Mouse (Mus musculus) hindbrain, embryonic 11.5 days (tissue): ENCODE data around the gene Dph3. TPM values are rescaled to one million over a fixed set of nuclear protein-coding genes. Genes with fewer than 3 reads are reported as not detected.
A peak's percentile ranks its signal among the peaks of the same experiment; 100 is the strongest.
"Not testable (repeated sequence)": the region's sequence is repeated elsewhere in the genome, so short reads cannot be mapped to it uniquely, and the experiment has no call there.

Source experiments
- ATAC-seq: fragments of 200-750 bp; cut with Nextera tagmentation; 2 replicates; pipeline ENCODE4 v1.8.0; 2017; ENCODE audit warnings: mild to moderate bottlenecking, moderate TSS enrichment, moderate library complexity; ENCODE audit not compliant: low FRiP score
- DNase-seq: peaks from one replicate; pipeline ENCODE4 v3.0.0-alpha.2; 2015; ENCODE audit warnings: low spot score
- H3K27ac ChIP-seq: fragments of 300-500 bp; sonication (generic); 2 replicates; pipeline ENCODE4 v1.5.1; 2014; ENCODE audit warnings: mild to moderate bottlenecking, low read depth, low read length
- H3K27me3 ChIP-seq: fragments of 300-500 bp; sonication (generic); 2 replicates; pipeline ENCODE4 v1.6.1; 2014; ENCODE audit warnings: mild to moderate bottlenecking, low read length, moderate library complexity, mixed read lengths; ENCODE audit not compliant: control insufficient read depth, insufficient read depth
- H3K36me3 ChIP-seq: fragments of 300-500 bp; sonication (generic); 2 replicates; pipeline ENCODE4 v1.6.1; 2014; ENCODE audit warnings: mild to moderate bottlenecking, low read length, moderate library complexity, mixed read lengths; ENCODE audit not compliant: control insufficient read depth, insufficient read depth
- H3K4me1 ChIP-seq: fragments of 300-500 bp; sonication (generic); replicated peaks from 2 replicates; pipeline ENCODE4 v1.6.1; 2014; ENCODE audit warnings: low read length, mixed read lengths; ENCODE audit not compliant: control insufficient read depth, insufficient read depth
- H3K4me2 ChIP-seq: fragments of 300-500 bp; sonication (generic); replicated peaks from 2 replicates; pipeline ENCODE4 v1.6.1; 2014; ENCODE audit warnings: mild to moderate bottlenecking, low read depth, low read length
- H3K4me3 ChIP-seq: fragments of 300-500 bp; sonication (generic); 2 replicates; pipeline ENCODE4 v1.5.1; 2014; ENCODE audit warnings: low read depth, low read length
- H3K9ac ChIP-seq: fragments of 300-500 bp; sonication (generic); 2 replicates; pipeline ENCODE4 v1.6.1; 2014; ENCODE audit warnings: low read depth, low read length
- H3K9me3 ChIP-seq: fragments of 300-500 bp; sonication (generic); 2 replicates; pipeline ENCODE4 v1.6.1; 2016; ENCODE audit warnings: low read length; ENCODE audit not compliant: control insufficient read depth
- WGBS: fragments of 180-500 bp; shearing (Covaris S2); extraction: QIAGEN DNeasy Blood & Tissue Kit; methylation state at CpG from one replicate; pipeline ENCODE4 v1.1.7; 2014; 5-methylcytosine and 5-hydroxymethylcytosine counted together
- polyA plus RNA-seq: library from polyadenylated mRNA; unstranded; fragments of >200 nt; fragmentation: Nextera tagmentation; extraction: Ambion mirVana; gene quantifications from 2 replicates; pipeline ENCODE4 v1.2.1, GENCODE M21; 2014

The Dph3 gene
- polyA plus RNA-seq, 1 experiment from 2014 or later: 83.3 TPM

DNA sequence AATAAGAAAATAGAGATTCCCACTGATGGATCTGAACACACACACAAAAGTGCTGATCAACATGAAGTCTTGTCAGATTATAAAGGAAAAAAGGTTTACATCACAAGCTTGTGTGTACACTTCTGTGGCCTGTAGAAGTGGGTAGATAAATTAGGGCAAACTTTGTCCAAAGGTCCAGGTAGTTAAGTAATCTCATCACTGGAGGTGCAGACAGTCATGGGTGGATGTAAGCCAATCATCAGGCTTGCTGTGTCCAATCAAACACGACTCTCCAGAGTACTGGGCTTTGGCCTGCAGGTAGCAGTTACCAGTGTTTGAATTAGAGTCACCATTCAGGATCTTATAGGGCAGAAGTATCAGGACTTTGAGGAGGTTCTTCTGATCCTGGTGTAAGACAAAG lies 7.5 kb upstream of the Dph3 start:
- H3K4me3 ChIP-seq: no peak overlapping the region
- H3K4me2 ChIP-seq: no peak overlapping the region
- H3K36me3 ChIP-seq: 0 out of 2 replicates have a peak, but pooled peaks cover 3% of the 10 kb centered on the region
- WGBS: 68% methylated on average over 1 of the region's 1 CpGs
- ATAC-seq: no peak
- DNase-seq: no peak
- H3K27ac ChIP-seq: no peak overlapping the region
- no peaks in the 10 kb centered on the region for H3K4me1 ChIP-seq
- H3K9me3 ChIP-seq: no peaks in the 10 kb centered on the region
- no peak overlapping the region for H3K9ac ChIP-seq
- no peaks in the 10 kb centered on the region for H3K27me3 ChIP-seq

DNA sequence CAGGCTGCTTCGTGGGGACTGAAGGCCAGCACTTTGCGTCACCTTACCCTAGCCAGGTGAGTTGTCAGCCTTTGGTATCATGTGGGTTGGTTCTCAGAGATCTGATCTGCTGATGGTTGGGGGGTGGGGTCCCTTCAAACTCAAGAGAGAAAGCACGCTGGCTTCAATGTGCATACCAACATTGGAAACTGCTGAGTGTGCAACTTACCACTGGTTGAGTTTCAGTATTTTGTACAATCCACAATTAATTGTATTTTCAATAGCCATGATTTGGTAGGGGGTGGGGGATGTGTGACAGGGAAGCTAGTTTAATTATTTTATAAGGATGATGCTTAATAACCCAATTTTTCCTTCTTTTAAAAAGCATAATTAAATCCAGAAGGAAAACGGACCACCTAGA lies 6.2 kb upstream of the Dph3 start:
- Histone ChIP-seq H3K9ac (no peak overlapping the region), H3K4me1 (no peaks in the 10 kb centered on the region), H3K9me3 (no peaks in the 10 kb centered on the region), H3K36me3 (0 out of 2 replicates have a peak, but pooled peaks cover 3% of the 10 kb centered on the region), H3K4me2 (no peak overlapping the region), H3K4me3 (no peak overlapping the region), H3K27ac (no peak overlapping the region), H3K27me3 (no peaks in the 10 kb centered on the region)
- WGBS: 83% methylated on average over 4 of the region's 4 CpGs
- ATAC-seq: no peak
- no peak for DNase-seq

DNA sequence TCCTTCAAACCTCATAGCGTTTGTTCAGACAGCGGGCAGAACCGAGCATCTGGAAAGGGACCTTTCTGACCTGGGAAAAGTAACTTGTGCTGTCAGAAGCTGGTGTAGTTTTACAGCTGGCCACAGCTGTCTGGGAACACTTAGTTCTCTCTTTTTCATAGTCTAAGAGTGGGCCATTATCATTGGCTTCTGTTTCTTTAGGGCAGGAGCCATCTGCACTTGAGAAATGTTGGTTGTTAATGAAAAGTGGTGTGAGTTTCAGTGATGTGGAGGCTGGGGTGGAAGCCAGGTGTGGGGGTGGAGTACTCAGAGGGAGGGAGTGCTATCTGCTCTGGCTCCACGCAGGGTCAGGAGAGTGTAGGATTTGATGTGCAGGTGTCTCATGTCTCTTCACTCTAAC lies 5.6 kb upstream of the Dph3 start:
- no peak for ATAC-seq
- 0 out of 2 replicates have a peak, but pooled peaks cover 3% of the 10 kb centered on the region for H3K36me3 ChIP-seq
- H3K4me1 ChIP-seq: peaks cover 3% of the 10 kb centered on the region; the same call in 1 of the 2 replicates
- no peak overlapping the region for H3K9ac ChIP-seq
- peak; percentile 24 for DNase-seq
- 64% methylated on average over 4 of the region's 4 CpGs for whole genome bisulfite sequencing
- H3K27me3 ChIP-seq: no peaks in the 10 kb centered on the region
- H3K4me3 ChIP-seq: no peak overlapping the region
- no peak overlapping the region for H3K27ac ChIP-seq
- H3K4me2 ChIP-seq: no peak overlapping the region
- H3K9me3 ChIP-seq: no peaks in the 10 kb centered on the region

DNA sequence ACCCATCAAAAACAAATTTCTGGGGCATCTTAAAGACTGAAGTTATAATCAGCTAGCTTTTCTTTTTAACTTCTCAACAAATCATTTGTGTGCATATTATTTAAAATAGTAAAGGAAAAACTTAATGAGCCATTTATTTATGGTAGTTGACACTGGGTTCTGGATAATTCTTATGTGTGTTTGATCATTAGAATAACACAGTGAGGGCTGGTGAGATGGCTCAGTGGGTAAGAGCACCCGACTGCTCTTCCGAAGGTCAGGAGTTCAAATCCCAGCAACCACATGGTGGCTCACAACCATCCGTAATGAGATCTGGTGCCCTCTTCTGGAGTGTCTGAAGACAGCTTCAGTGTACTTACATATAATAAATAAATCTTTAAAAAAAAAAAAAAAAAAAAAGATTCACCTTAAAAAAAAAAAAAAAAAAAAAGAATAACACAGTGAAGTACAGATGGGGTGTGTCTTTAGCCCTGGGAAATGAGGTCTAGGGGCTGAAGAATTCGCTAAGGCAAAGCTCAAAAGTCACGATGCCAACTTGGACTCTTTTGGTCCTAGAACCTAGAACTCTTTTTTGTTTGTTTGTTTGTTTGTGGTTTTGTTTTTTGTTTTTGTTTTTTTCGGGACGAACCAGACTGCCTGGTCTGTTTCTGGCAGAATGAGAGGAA lies 2.2 kb upstream of the Dph3 start:
- H3K27ac ChIP-seq, H3K36me3 ChIP-seq, H3K4me1 ChIP-seq, H3K27me3 ChIP-seq, H3K9me3 ChIP-seq, H3K9ac ChIP-seq, H3K4me3 ChIP-seq, DNase-seq, ATAC-seq, H3K4me2 ChIP-seq: not testable (repeated sequence)
- WGBS: 92% methylated on average over 7 of the region's 7 CpGs

DNA sequence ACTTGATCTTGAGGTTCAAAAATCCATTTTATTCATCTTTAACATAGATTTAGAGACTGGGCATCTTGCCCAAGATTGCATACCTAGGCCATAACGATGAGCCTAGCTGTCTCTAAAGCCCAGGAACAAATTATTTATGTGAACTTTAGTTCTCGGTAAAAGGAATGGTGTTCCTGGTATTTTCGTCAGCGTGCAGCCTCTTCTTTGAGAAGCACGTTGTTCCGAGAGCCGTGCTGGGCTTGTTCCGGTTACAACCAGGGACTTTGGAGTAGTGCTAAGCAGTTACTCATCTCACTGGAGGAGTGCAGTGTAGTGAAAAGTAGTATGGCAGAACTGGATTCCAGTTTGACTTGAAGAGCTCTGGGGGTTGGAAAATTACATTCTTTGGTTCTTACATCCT lies 697 bp upstream of the Dph3 start:
- Histone ChIP-seq H3K4me2 (peak overlapping the region; percentile 47), H3K9ac (peak overlapping the region; percentile 60), H3K9me3 (no peaks in the 10 kb centered on the region), H3K27me3 (no peaks in the 10 kb centered on the region), H3K36me3 (peaks cover 8% of the 10 kb centered on the region), H3K4me1 (peaks cover 4% of the 10 kb centered on the region; the same call in 1 of the 2 replicates), H3K27ac (no peak overlapping the region), H3K4me3 (peak overlapping the region; percentile 48)
- ATAC-seq: no peak
- WGBS: 44% methylated on average over 8 of the region's 8 CpGs
- no peak for DNase-seq

DNA sequence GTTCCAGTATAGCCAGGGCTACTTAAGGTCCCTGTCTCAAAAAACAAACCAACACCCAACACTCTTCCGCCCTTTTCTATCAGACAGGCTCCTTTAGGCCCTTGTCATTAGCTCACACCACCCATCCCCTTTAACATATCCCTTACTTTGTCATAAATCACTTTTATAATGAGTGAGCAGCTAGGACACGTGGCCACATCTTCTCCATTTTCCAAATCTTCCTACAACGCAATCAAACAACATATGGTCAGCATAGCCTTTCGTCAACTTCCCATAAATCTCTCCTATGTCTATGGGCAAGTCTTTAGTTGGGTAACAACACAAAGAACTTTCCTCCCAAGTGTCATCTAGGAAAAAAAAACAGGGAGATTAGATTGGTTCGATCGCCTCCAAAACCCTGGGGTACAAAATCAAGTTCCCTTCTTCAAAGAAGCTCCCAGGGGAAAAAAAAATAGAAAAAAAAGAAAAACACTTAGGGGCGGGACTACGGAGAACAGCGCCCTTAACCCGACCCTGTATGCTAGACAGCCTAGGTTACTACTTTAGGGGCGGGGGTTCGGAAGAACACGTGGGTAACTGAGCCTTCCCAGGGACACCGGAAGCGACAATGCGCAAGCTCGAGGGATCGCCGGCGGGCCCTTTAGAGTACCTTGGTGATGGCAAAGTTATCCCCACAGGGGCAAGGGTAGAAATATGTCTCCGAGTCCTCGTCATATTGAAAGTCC lies 606 bp downstream of the Dph3 start, which contains the start of gene Oxnad1:
TSS of gene Oxnad1 (plus strand) at position 614 of the 725 bp plus-strand sequence.
- peak within 1 kb of the TSS; percentile 60 for H3K9ac ChIP-seq
- peaks cover 8% of the 10 kb centered on the region for H3K36me3 ChIP-seq
- peak within 1 kb of the TSS; percentile 47 for H3K4me2 ChIP-seq
- H3K4me1 ChIP-seq: peaks cover 4% of the 10 kb centered on the region; the same call in 1 of the 2 replicates
- 4% methylated on average over 22 of the region's 22 CpGs for WGBS
- H3K4me3 ChIP-seq: peak within 1 kb of the TSS; percentile 48
- DNase-seq: peak; percentile 13
- no peaks in the 10 kb centered on the region for H3K9me3 ChIP-seq
- ATAC-seq: peak; percentile 98
- H3K27me3 ChIP-seq: no peaks in the 10 kb centered on the region
- peak within 1 kb of the TSS; percentile 48 for H3K27ac ChIP-seq

DNA sequence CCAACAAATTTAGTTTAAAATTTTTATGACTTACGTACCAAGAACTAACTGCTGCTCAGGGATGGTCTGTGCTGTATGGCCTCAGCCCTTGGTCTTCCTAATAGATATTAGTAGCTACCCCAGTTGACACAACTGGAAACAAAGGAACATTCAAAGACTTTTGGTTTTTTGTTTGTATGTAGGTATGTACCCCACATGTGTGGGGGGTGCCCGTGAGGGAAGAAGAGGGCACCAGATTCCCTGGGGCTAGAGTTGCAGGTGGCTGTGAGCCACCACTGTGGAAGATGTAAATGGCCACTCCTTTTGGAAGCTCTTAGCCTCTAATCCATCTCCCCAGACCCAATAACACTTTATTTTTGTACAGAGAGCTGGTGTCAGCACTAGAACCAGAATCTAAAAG lies 2.1 kb downstream of the Dph3 start:
- peaks cover 4% of the 10 kb centered on the region; the same call in 1 of the 2 replicates for H3K4me1 ChIP-seq
- no peak for DNase-seq
- no peaks in the 10 kb centered on the region for H3K27me3 ChIP-seq
- WGBS: 91% methylated on average over 2 of the region's 2 CpGs
- H3K36me3 ChIP-seq: peaks cover 8% of the 10 kb centered on the region
- no peak overlapping the region for H3K4me2 ChIP-seq
- H3K4me3 ChIP-seq: no peak overlapping the region
- no peak for ATAC-seq
- H3K27ac ChIP-seq: no peak overlapping the region
- no peaks in the 10 kb centered on the region for H3K9me3 ChIP-seq
- H3K9ac ChIP-seq: no peak overlapping the region

DNA sequence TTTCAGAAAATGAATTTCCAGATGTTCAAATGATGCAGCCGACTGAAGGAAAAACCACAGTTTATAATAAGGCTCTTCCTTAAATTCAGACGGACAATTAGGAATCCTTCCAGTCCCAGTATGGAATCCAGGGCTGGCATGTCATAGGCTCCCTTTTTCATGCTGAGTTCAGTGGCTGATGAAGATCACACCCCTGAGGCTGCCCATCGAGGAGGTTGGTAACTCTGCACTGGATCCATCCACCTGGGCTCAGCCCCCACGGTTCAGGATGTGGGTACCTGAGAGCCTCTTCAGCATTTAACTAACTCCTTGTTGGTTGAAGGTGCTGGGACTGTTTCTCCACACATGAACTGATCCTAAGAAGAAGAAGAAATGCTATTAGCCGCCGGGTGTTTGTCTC lies 2.6 kb downstream of the Dph3 start:
- Histone ChIP-seq H3K9ac (no peak overlapping the region), H3K9me3 (no peaks in the 10 kb centered on the region), H3K4me3 (no peak overlapping the region), H3K4me1 (peaks cover 4% of the 10 kb centered on the region; the same call in 1 of the 2 replicates), H3K4me2 (no peak overlapping the region), H3K27ac (no peak overlapping the region), H3K36me3 (peaks cover 8% of the 10 kb centered on the region), H3K27me3 (no peaks in the 10 kb centered on the region)
- ATAC-seq (no peak), DNase-seq (no peak)
- 95% methylated on average over 6 of the region's 6 CpGs for WGBS
